In genomic region chr7:4165286-4165685, GRCm38 (mm10) we compare ENCODE assay signal across 8 mouse cellular contexts. TPM values are rescaled to one million over a fixed set of nuclear protein-coding genes. Genes with fewer than 3 reads are reported as not detected.
DNase-seq lines count a peak whose midpoint lies in the region; ATAC-seq and TF ChIP-seq lines count a peak whose summit lies in the region.

No protein-coding gene starts in this region.

- H3K9ac ChIP-seq in lung, embryonic 14.5 days, result peak overlapping the region; percentile 32; the same call in 1 of the 2 replicates
- no peak overlapping the region for H3K9ac ChIP-seq in hindbrain, embryonic 14.5 days
- no peak overlapping the region for H3K9ac ChIP-seq in neural tube, embryonic 15.5 days (replicated peaks)

- no peaks in the 10 kb centered on the region for H3K9me3 ChIP-seq in lung, embryonic 14.5 days (ENCODE audit: low read depth, low read length)
- H3K9me3 ChIP-seq in hindbrain, embryonic 14.5 days (ENCODE audit: control insufficient read depth, low read length), result no peaks in the 10 kb centered on the region
- H3K9me3 ChIP-seq in limb, embryonic 10.5 days (replicated peaks), result no peaks in the 10 kb centered on the region
- H3K9me3 ChIP-seq in neural tube, embryonic 15.5 days (replicated peaks), result no peaks in the 10 kb centered on the region

- no peaks in the 10 kb centered on the region for H3K36me3 ChIP-seq in lung, embryonic 14.5 days (ENCODE audit: insufficient read depth)
- H3K36me3 ChIP-seq in hindbrain, embryonic 14.5 days (replicated peaks; ENCODE audit: control insufficient read depth, insufficient read depth), result no peaks in the 10 kb centered on the region
- H3K36me3 ChIP-seq in limb, embryonic 10.5 days, result no peaks in the 10 kb centered on the region
- H3K36me3 ChIP-seq in neural tube, embryonic 15.5 days, result no peaks in the 10 kb centered on the region

- no peaks in the 10 kb centered on the region; the same call in 1 of the 2 replicates for H3K4me1 ChIP-seq in lung, embryonic 14.5 days (ENCODE audit: insufficient read depth)
- H3K4me1 ChIP-seq in hindbrain, embryonic 14.5 days (replicated peaks; ENCODE audit: control insufficient read depth, insufficient read depth, low read length), result peaks cover 5% of the 10 kb centered on the region
- peaks cover 24% of the 10 kb centered on the region for H3K4me1 ChIP-seq in limb, embryonic 10.5 days
- peaks cover 18% of the 10 kb centered on the region for H3K4me1 ChIP-seq in neural tube, embryonic 15.5 days

- no peaks in the 10 kb centered on the region for H3K27me3 ChIP-seq in lung, embryonic 14.5 days (ENCODE audit: insufficient read depth, low read length)
- H3K27me3 ChIP-seq in hindbrain, embryonic 14.5 days (ENCODE audit: control insufficient read depth, insufficient read depth, low read length), result no peaks in the 10 kb centered on the region
- H3K27me3 ChIP-seq in limb, embryonic 10.5 days (ENCODE audit: low read depth, poor library complexity, severe bottlenecking), result no peaks in the 10 kb centered on the region
- no peaks in the 10 kb centered on the region for H3K27me3 ChIP-seq in neural tube, embryonic 15.5 days (replicated peaks)

- no peak for ATAC-seq in lung, embryonic 14.5 days (ENCODE audit: insufficient read depth)
- no peak for ATAC-seq in hindbrain, embryonic 14.5 days (ENCODE audit: low FRiP score)
- ATAC-seq in neural tube, embryonic 15.5 days (ENCODE audit: low FRiP score), result no peak

- peak overlapping the region; percentile 78 for H3K4me2 ChIP-seq in lung, embryonic 14.5 days
- peak overlapping the region; percentile 43; the same call in 1 of the 2 replicates for H3K4me2 ChIP-seq in hindbrain, embryonic 14.5 days (replicated peaks)
- peak overlapping the region; percentile 58 for H3K4me2 ChIP-seq in neural tube, embryonic 15.5 days

- peak overlapping the region; percentile 49 for H3K4me3 ChIP-seq in lung, embryonic 14.5 days (ENCODE audit: low read depth, low read length)
- H3K4me3 ChIP-seq in hindbrain, embryonic 14.5 days (replicated peaks; ENCODE audit: low read length), result no peak overlapping the region
- H3K4me3 ChIP-seq in limb, embryonic 10.5 days, result peak overlapping the region; percentile 62
- H3K4me3 ChIP-seq in neural tube, embryonic 15.5 days (replicated peaks), result 0 out of 2 replicates have a peak overlapping the region, but pooled peaks have one; percentile 39

- H3K27ac ChIP-seq in lung, embryonic 14.5 days (ENCODE audit: low read depth), result peak overlapping the region; percentile 79
- H3K27ac ChIP-seq in hindbrain, embryonic 14.5 days, result no peak overlapping the region
- peak overlapping the region; percentile 86 for H3K27ac ChIP-seq in limb, embryonic 10.5 days
- no peak overlapping the region for H3K27ac ChIP-seq in neural tube, embryonic 15.5 days (replicated peaks)

- no peak for TF ChIP-seq CTCF in lung, embryonic 14.5 days (IDR thresholded peaks at IDR 0.05; ENCODE audit: low read depth)

- no peak for DNase-seq in lung, embryonic 14.5 days
- DNase-seq in lung, postnatal 14 days, result no peak
- DNase-seq in hindbrain, embryonic 14.5 days (ENCODE audit: low spot score), result no peak
- DNase-seq in limb, embryonic 10.5 days (ENCODE audit: low spot score), result no peak
- DNase-seq in spleen, postnatal 4 days (ENCODE audit: low spot score in 2 of 2), result no peak
- no peak for DNase-seq in adipocyte (ENCODE audit: low spot score)
- no peak for DNase-seq in thymus, postnatal 36 days

- 11% methylated on average over 3 of the region's 3 CpGs for WGBS in lung, embryonic 14.5 days
- 30% methylated on average over 3 of the region's 3 CpGs for WGBS in hindbrain, embryonic 14.5 days
- 20% methylated on average over 3 of the region's 3 CpGs for WGBS in limb, embryonic 10.5 days
- WGBS in neural tube, embryonic 15.5 days, result 20% methylated on average over 3 of the region's 3 CpGs

RNA-seq across cellular contexts. Expression of gene Cdc42ep5, which starts 0.6 kb away (rescaled TPM):
- 33.3 and 37.5 TPM in 2 replicates for polyA plus RNA-seq in lung, embryonic 14.5 days (2014; fragmentation: Nextera tagmentation; extraction: Ambion mirVana)
- polyA plus RNA-seq in hindbrain, embryonic 14.5 days (2014; fragmentation: Nextera tagmentation; extraction: Ambion mirVana), result 7.0 and 7.2 TPM in 2 replicates
- 23.5 and 32.3 TPM in 2 replicates for polyA plus RNA-seq in limb, embryonic 10.5 days (2016; fragmentation: Nextera tagmentation; extraction: Ambion mirVana)
- polyA plus RNA-seq in neural tube, embryonic 15.5 days (2015; fragmentation: Nextera tagmentation; extraction: Ambion mirVana), result 7.9 and 15.5 TPM in 2 replicates

RNA-seq across cellular contexts. Expression of gene Leng9, which starts 15.1 kb away (rescaled TPM):
- 2.3 and 2.6 TPM in 2 replicates for polyA plus RNA-seq in lung, embryonic 14.5 days (2014; fragmentation: Nextera tagmentation; extraction: Ambion mirVana)
- polyA plus RNA-seq in hindbrain, embryonic 14.5 days (2014; fragmentation: Nextera tagmentation; extraction: Ambion mirVana), result 3.1 and 3.7 TPM in 2 replicates
- 1.2 and 2.0 TPM in 2 replicates for polyA plus RNA-seq in limb, embryonic 10.5 days (2016; fragmentation: Nextera tagmentation; extraction: Ambion mirVana)
- 6.6 TPM in 2 replicates for polyA plus RNA-seq in neural tube, embryonic 15.5 days (2015; fragmentation: Nextera tagmentation; extraction: Ambion mirVana)

RNA-seq across cellular contexts. Expression of gene Leng8, which starts 28.4 kb away (rescaled TPM):
- polyA plus RNA-seq in lung, embryonic 14.5 days (2014; fragmentation: Nextera tagmentation; extraction: Ambion mirVana), result 44.6 and 51.2 TPM in 2 replicates
- 65.3 and 66.7 TPM in 2 replicates for polyA plus RNA-seq in hindbrain, embryonic 14.5 days (2014; fragmentation: Nextera tagmentation; extraction: Ambion mirVana)
- 61.7 and 75.9 TPM in 2 replicates for polyA plus RNA-seq in limb, embryonic 10.5 days (2016; fragmentation: Nextera tagmentation; extraction: Ambion mirVana)
- 71.3 and 77.4 TPM in 2 replicates for polyA plus RNA-seq in neural tube, embryonic 15.5 days (2015; fragmentation: Nextera tagmentation; extraction: Ambion mirVana)

RNA-seq across cellular contexts. Expression of gene Ttyh1, which starts 46.1 kb away (rescaled TPM):
- 2.1 and 2.6 TPM in 2 replicates for polyA plus RNA-seq in lung, embryonic 14.5 days (2014; fragmentation: Nextera tagmentation; extraction: Ambion mirVana)
- 148 and 151 TPM in 2 replicates for polyA plus RNA-seq in hindbrain, embryonic 14.5 days (2014; fragmentation: Nextera tagmentation; extraction: Ambion mirVana)
- 0.79 and 1.2 TPM in 2 replicates for polyA plus RNA-seq in limb, embryonic 10.5 days (2016; fragmentation: Nextera tagmentation; extraction: Ambion mirVana)
- 127 and 155 TPM in 2 replicates for polyA plus RNA-seq in neural tube, embryonic 15.5 days (2015; fragmentation: Nextera tagmentation; extraction: Ambion mirVana)

Comparison
In these comparisons a context has a peak if more than half of its experiments do, and no peak if none do; other contexts are left out.
1. H3K27ac ChIP-seq: peak in lung, embryonic 14.5 days (single experiment) and limb, embryonic 10.5 days (single experiment); none in hindbrain, embryonic 14.5 days (single experiment) and neural tube, embryonic 15.5 days (single experiment).
2. Peak in every context shown above with its lines, with median percentiles within 50 percentile points of each other: H3K4me2 ChIP-seq.